Mouse (Mus musculus): ENCODE measurements at regions not wholly inside any gene's neighbourhood (a gene's known extent, or its start where the extent isn't known, plus 50 kb on each side); places are given as distances from the start of the nearest gene placed in this dataset.

- Histone ChIP-seq H3K4me3 (replicated peaks; ENCODE audit: low read length) (no peak overlapping the region), H3K9me3 (ENCODE audit: low read length) (no peaks in the 10 kb centered on the region), H3K27me3 (ENCODE audit: insufficient read depth, low read length) (no peaks in the 10 kb centered on the region), H3K4me1 (replicated peaks; ENCODE audit: low read depth, low read length) (peaks cover 6% of the 10 kb centered on the region; the same call in 1 of the 2 replicates), H3K36me3 (ENCODE audit: insufficient read depth, low read length) (no peaks in the 10 kb centered on the region)
- TF ChIP-seq CTCF (conservative IDR thresholded peaks at IDR 0.05; ENCODE audit: low read length) (peak; percentile 48), NANOG (IDR thresholded peaks at IDR 0.05; ENCODE audit: borderline replicate concordance, low read length) (no peak), POU5F1 (IDR thresholded peaks at IDR 0.05; ENCODE audit: borderline replicate concordance, low read length) (no peak)
Observed at GRCm38 (mm10) chr1:51638519-51639302, 160.5 kb upstream of the Nabp1 start.

DNA sequence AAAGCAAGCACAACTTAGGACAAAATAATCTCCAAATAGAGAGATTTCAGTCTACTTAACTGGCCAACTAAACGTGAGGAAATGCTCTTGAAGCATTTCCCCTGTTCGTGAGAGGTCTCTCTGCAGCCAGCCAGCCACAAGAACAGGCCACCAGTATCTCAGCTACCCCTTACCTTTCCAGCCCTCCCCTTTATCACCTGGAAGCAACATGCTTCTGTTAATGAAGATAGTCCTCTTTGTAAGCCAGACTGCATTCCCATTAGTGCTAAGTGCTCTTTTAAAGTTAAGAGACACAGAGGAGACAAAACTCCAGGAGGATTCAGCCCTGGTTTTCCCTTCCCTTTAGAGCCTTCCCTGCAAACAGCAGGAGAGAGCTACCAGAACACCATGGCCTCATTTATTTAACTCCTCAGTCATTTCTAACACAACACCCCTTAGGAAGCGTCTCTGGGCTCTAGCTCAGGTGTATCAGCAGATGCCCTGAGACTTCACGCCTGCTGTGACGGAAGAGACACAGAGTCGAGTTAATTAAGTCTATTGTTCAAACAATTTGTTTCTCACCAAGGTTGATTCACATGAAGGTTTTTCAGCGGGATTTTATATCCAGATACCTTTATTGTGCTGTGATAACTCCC, 157.8 kb upstream of the Nabp1 start:
- peaks cover 9% of the 10 kb centered on the region; the same call in 1 of the 2 replicates for H3K4me1 ChIP-seq (replicated peaks; ENCODE audit: low read depth, low read length)
- no peaks in the 10 kb centered on the region for H3K9me3 ChIP-seq (ENCODE audit: low read length)
- no peaks in the 10 kb centered on the region for H3K27me3 ChIP-seq (ENCODE audit: insufficient read depth, low read length)
- no peaks in the 10 kb centered on the region for H3K36me3 ChIP-seq (ENCODE audit: insufficient read depth, low read length)
- TF ChIP-seq POU5F1 (IDR thresholded peaks at IDR 0.05; ENCODE audit: borderline replicate concordance, low read length), result no peak
- TF ChIP-seq NANOG (IDR thresholded peaks at IDR 0.05; ENCODE audit: borderline replicate concordance, low read length), result no peak
- no peak for TF ChIP-seq CTCF (conservative IDR thresholded peaks at IDR 0.05; ENCODE audit: low read length)
- H3K4me3 ChIP-seq (replicated peaks; ENCODE audit: low read length), result no peak overlapping the region

GRCm38 (mm10) chr1:51633795-51634194, 155.6 kb upstream of the Nabp1 start:
- peaks cover 9% of the 10 kb centered on the region; the same call in 1 of the 2 replicates for H3K4me1 ChIP-seq (replicated peaks; ENCODE audit: low read depth, low read length)
- TF ChIP-seq POU5F1 (IDR thresholded peaks at IDR 0.05; ENCODE audit: borderline replicate concordance, low read length) (no peak), NANOG (IDR thresholded peaks at IDR 0.05; ENCODE audit: borderline replicate concordance, low read length) (no peak), CTCF (conservative IDR thresholded peaks at IDR 0.05; ENCODE audit: low read length) (no peak)
- H3K27me3 ChIP-seq (ENCODE audit: insufficient read depth, low read length), result no peaks in the 10 kb centered on the region
- H3K36me3 ChIP-seq (ENCODE audit: insufficient read depth, low read length), result no peaks in the 10 kb centered on the region
- H3K4me3 ChIP-seq (replicated peaks; ENCODE audit: low read length), result no peak overlapping the region
- H3K9me3 ChIP-seq (ENCODE audit: low read length), result no peaks in the 10 kb centered on the region

DNA sequence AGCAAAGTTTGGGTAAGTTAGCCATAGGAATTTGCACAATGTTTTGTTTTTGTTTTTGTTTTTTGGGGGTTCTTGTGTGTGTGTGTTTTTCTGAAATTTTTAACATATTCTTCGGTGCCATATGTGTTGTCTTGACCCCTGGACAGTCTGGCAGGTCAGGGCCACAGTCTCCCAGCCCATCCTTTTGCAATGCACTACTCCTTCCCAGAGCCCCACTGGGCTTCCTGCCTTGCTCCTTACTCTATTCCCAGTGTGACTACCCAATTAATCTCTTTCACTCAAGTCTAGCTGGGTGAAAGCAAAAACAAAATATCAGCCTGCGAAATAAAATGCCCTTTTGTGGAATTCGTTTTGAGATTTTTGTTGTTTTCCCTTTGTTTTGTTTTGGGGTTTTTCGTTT, 154.6 kb upstream of the Nabp1 start:
- TF ChIP-seq CTCF (conservative IDR thresholded peaks at IDR 0.05; ENCODE audit: low read length) (no peak), NANOG (IDR thresholded peaks at IDR 0.05; ENCODE audit: borderline replicate concordance, low read length) (no peak), POU5F1 (IDR thresholded peaks at IDR 0.05; ENCODE audit: borderline replicate concordance, low read length) (no peak)
- Histone ChIP-seq H3K4me1 (replicated peaks; ENCODE audit: low read depth, low read length) (peaks cover 9% of the 10 kb centered on the region; the same call in 1 of the 2 replicates), H3K4me3 (replicated peaks; ENCODE audit: low read length) (no peak overlapping the region), H3K36me3 (ENCODE audit: insufficient read depth, low read length) (no peaks in the 10 kb centered on the region), H3K27me3 (ENCODE audit: insufficient read depth, low read length) (no peaks in the 10 kb centered on the region), H3K9me3 (ENCODE audit: low read length) (no peaks in the 10 kb centered on the region)

GRCm38 (mm10) chr1:51629848-51630247, 151.6 kb upstream of the Nabp1 start:
- peaks cover 26% of the 10 kb centered on the region for H3K4me1 ChIP-seq (replicated peaks; ENCODE audit: low read depth, low read length)
- H3K9me3 ChIP-seq (ENCODE audit: low read length), result no peaks in the 10 kb centered on the region
- H3K4me3 ChIP-seq (replicated peaks; ENCODE audit: low read length), result no peak overlapping the region
- TF ChIP-seq NANOG (IDR thresholded peaks at IDR 0.05; ENCODE audit: borderline replicate concordance, low read length) (no peak), CTCF (conservative IDR thresholded peaks at IDR 0.05; ENCODE audit: low read length) (no peak), POU5F1 (IDR thresholded peaks at IDR 0.05; ENCODE audit: borderline replicate concordance, low read length) (no peak)
- no peaks in the 10 kb centered on the region for H3K27me3 ChIP-seq (ENCODE audit: insufficient read depth, low read length)
- H3K36me3 ChIP-seq (ENCODE audit: insufficient read depth, low read length), result no peaks in the 10 kb centered on the region

DNA sequence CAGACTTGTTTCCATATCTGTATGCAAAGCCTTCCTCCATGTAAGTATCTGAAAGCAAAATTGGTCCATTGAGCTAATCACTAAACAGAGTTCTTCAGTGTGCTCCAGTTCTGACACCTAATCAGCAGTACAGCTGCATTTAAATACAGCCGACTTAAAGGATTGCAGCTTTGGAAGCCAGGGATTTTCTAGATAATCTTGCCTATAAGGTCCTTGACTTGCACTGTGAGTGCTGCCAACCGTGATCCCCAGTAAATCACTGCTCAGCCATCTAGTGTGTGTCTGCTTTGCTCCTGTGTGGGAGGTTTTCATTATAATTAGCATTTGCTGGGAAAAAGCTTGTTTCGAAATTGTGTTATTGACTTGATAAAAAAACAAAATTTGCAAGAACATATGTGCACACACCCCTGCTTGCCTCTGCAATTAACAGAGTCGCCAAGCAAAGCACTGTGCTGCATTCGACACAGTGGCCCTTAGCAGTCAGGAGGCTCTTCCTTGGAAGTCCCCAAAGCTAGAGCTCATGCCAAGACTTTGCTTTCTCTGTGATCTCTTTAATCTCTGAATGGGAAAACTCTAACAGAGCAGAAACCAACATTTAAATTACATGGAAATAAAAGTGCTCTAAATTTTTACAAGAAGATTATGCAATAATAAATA, 150.0 kb upstream of the Nabp1 start:
- TF ChIP-seq POU5F1 (IDR thresholded peaks at IDR 0.05; ENCODE audit: borderline replicate concordance, low read length) (no peak), CTCF (conservative IDR thresholded peaks at IDR 0.05; ENCODE audit: low read length) (no peak), NANOG (IDR thresholded peaks at IDR 0.05; ENCODE audit: borderline replicate concordance, low read length) (no peak)

GRCm38 (mm10) chr1:51626303-51626702, 148.1 kb upstream of the Nabp1 start:
- H3K27me3 ChIP-seq (ENCODE audit: insufficient read depth, low read length), result no peaks in the 10 kb centered on the region
- peaks cover 47% of the 10 kb centered on the region for H3K4me1 ChIP-seq (replicated peaks; ENCODE audit: low read depth, low read length)
- no peaks in the 10 kb centered on the region for H3K36me3 ChIP-seq (ENCODE audit: insufficient read depth, low read length)
- TF ChIP-seq POU5F1 (IDR thresholded peaks at IDR 0.05; ENCODE audit: borderline replicate concordance, low read length), result no peak
- TF ChIP-seq CTCF (conservative IDR thresholded peaks at IDR 0.05; ENCODE audit: low read length), result no peak
- TF ChIP-seq NANOG (IDR thresholded peaks at IDR 0.05; ENCODE audit: borderline replicate concordance, low read length), result no peak
- no peaks in the 10 kb centered on the region for H3K9me3 ChIP-seq (ENCODE audit: low read length)
- H3K4me3 ChIP-seq (replicated peaks; ENCODE audit: low read length), result no peak overlapping the region

More for the DNA sequence above, 150.0 kb upstream of the Nabp1 start:
- Histone ChIP-seq H3K4me1 (replicated peaks; ENCODE audit: low read depth, low read length) (peaks cover 28% of the 10 kb centered on the region), H3K4me3 (replicated peaks; ENCODE audit: low read length) (no peak overlapping the region), H3K36me3 (ENCODE audit: insufficient read depth, low read length) (no peaks in the 10 kb centered on the region), H3K27me3 (ENCODE audit: insufficient read depth, low read length) (no peaks in the 10 kb centered on the region), H3K9me3 (ENCODE audit: low read length) (no peaks in the 10 kb centered on the region)

DNA sequence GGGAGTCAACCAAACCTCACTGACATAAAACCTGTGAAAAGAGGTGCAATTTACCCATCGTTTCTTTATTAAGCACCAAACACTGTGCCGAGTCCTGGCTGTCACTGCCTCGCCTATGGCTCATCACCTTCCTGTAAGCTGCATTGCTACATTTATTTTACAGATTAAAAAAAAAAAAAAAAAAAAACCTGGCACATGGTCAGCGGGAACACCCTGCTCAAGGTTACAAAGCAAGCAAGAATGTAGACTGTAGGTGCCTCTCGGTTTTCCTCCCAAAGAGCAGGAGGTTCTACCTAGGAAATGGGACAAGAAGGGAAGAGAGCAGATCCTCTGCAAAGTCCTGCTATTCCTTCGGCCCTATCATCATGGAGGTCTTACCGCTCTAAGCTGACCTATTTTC, 146.9 kb upstream of the Nabp1 start:
- Histone ChIP-seq H3K4me1 (replicated peaks; ENCODE audit: low read depth, low read length) (peaks cover 47% of the 10 kb centered on the region), H3K9me3 (ENCODE audit: low read length) (no peaks in the 10 kb centered on the region), H3K36me3 (ENCODE audit: insufficient read depth, low read length) (no peaks in the 10 kb centered on the region), H3K4me3 (replicated peaks; ENCODE audit: low read length) (peak overlapping the region; percentile 73), H3K27me3 (ENCODE audit: insufficient read depth, low read length) (no peaks in the 10 kb centered on the region)
- TF ChIP-seq NANOG (IDR thresholded peaks at IDR 0.05; ENCODE audit: borderline replicate concordance, low read length) (no peak), POU5F1 (IDR thresholded peaks at IDR 0.05; ENCODE audit: borderline replicate concordance, low read length) (no peak), CTCF (conservative IDR thresholded peaks at IDR 0.05; ENCODE audit: low read length) (no peak)

All from E14TG2a.4 (cell line).